Mouse (Mus musculus): ENCODE results near the gene Rpsa. TPM values are rescaled to one million over a fixed set of nuclear protein-coding genes. Genes with fewer than 3 reads are reported as not detected.

Rpsa gene
- polyA plus RNA-seq, 1 experiment from 2014 or later: 727 TPM

DNA sequence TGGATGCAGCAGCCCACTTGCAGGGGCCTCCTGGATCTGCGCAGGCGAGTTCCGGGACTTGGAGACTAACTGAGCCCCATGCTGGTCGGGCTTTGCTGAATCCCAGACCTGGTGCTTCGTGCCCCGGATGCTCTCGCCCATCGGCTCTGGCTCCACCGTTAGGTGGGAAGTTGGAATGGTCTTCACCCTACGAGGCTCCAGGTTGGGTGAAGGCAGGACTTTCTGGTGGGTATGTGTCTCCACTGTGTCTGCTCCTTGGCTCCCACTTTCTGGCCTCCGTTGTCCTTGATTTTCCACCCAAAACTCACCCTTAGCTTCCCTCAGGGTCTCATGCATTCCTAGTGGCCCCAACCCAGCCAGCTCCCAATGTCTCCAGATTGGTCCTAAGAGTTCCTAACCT, 8.0 kb downstream of the Rpsa start:
- H3K4me3 ChIP-seq (ENCODE audit: low read depth, low read length): no peak overlapping the region
- H3K36me3 ChIP-seq (ENCODE audit: control insufficient read depth, insufficient read depth): peaks cover 20% of the 10 kb centered on the region
- no peak overlapping the region for H3K27ac ChIP-seq (ENCODE audit: low read length)
- H3K4me2 ChIP-seq (ENCODE audit: low read depth, low read length): no peak overlapping the region
- no peaks in the 10 kb centered on the region; the same call in 1 of the 2 replicates for H3K4me1 ChIP-seq (ENCODE audit: control insufficient read depth, low read depth, low read length)
- ATAC-seq (ENCODE audit: low read depth): no peak
- no peaks in the 10 kb centered on the region for H3K9me3 ChIP-seq (replicated peaks; ENCODE audit: control insufficient read depth, low read length)
- 90% methylated on average over 11 of the region's 11 CpGs for WGBS (ENCODE audit: insufficient replicate concordance)
- H3K27me3 ChIP-seq (ENCODE audit: control insufficient read depth, insufficient read depth, low read depth, low read length): no peaks in the 10 kb centered on the region
- no peak overlapping the region for H3K9ac ChIP-seq (ENCODE audit: low read depth, low read length)

GRCm38 (mm10) chr9:120140652-120141051, 13.2 kb downstream of the Rpsa start:
- peak; percentile 62; the same call in 1 of the 2 replicates for ATAC-seq (ENCODE audit: low read depth)
- H3K27me3 ChIP-seq (ENCODE audit: control insufficient read depth, insufficient read depth, low read depth, low read length): no peaks in the 10 kb centered on the region
- 10% methylated on average over 4 of the region's 4 CpGs for WGBS (ENCODE audit: insufficient replicate concordance)
- no peak overlapping the region for H3K4me3 ChIP-seq (ENCODE audit: low read depth, low read length)
- H3K4me2 ChIP-seq (ENCODE audit: low read depth, low read length): no peak overlapping the region
- no peaks in the 10 kb centered on the region for H3K36me3 ChIP-seq (ENCODE audit: control insufficient read depth, insufficient read depth)
- H3K4me1 ChIP-seq (ENCODE audit: control insufficient read depth, low read depth, low read length): no peaks in the 10 kb centered on the region
- H3K27ac ChIP-seq (ENCODE audit: low read length): no peak overlapping the region
- H3K9me3 ChIP-seq (replicated peaks; ENCODE audit: control insufficient read depth, low read length): no peaks in the 10 kb centered on the region
- no peak overlapping the region for H3K9ac ChIP-seq (ENCODE audit: low read depth, low read length)

DNA sequence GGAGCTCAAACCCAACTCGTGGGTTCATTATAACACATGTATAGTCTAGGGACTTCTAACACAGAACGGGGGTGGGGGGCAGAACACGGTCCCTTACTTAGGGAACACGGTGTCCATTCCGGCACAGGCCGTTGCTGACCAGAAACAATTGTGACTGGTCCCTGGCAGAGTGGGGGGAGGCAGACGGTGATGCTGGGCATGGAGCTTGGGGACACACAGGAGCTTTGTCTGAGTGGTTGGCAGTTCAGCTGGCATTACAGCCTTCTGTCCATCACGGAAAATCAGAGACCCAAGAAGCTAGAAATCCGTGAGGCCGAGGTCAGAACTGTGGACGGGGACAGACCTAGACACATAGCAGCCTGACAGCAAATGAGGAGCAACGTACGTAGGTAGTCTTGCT, 17.0 kb downstream of the Rpsa start:
- H3K27ac ChIP-seq (ENCODE audit: low read length): no peak overlapping the region
- H3K4me1 ChIP-seq (ENCODE audit: control insufficient read depth, low read depth, low read length): no peaks in the 10 kb centered on the region
- H3K4me3 ChIP-seq (ENCODE audit: low read depth, low read length): no peak overlapping the region
- no peaks in the 10 kb centered on the region for H3K9me3 ChIP-seq (replicated peaks; ENCODE audit: control insufficient read depth, low read length)
- 67% methylated on average over 13 of the region's 13 CpGs for WGBS (ENCODE audit: insufficient replicate concordance)
- H3K4me2 ChIP-seq (ENCODE audit: low read depth, low read length): no peak overlapping the region
- H3K27me3 ChIP-seq (ENCODE audit: control insufficient read depth, insufficient read depth, low read depth, low read length): no peaks in the 10 kb centered on the region
- no peaks in the 10 kb centered on the region for H3K36me3 ChIP-seq (ENCODE audit: control insufficient read depth, insufficient read depth)
- no peak overlapping the region for H3K9ac ChIP-seq (ENCODE audit: low read depth, low read length)
- no peak for ATAC-seq (ENCODE audit: low read depth)

- H3K27me3 ChIP-seq (ENCODE audit: control insufficient read depth, insufficient read depth, low read depth, low read length): no peaks in the 10 kb centered on the region
- H3K4me1 ChIP-seq (ENCODE audit: control insufficient read depth, low read depth, low read length): no peaks in the 10 kb centered on the region
- H3K4me2 ChIP-seq (ENCODE audit: low read depth, low read length): no peak within 1 kb of the TSS
- ATAC-seq (ENCODE audit: low read depth): no peak
- WGBS (ENCODE audit: insufficient replicate concordance): 62% methylated on average over 11 of the region's 11 CpGs
- H3K9me3 ChIP-seq (replicated peaks; ENCODE audit: control insufficient read depth, low read length): no peaks in the 10 kb centered on the region
- H3K27ac ChIP-seq (ENCODE audit: low read length): no peak within 1 kb of the TSS
- no peak within 1 kb of the TSS for H3K4me3 ChIP-seq (ENCODE audit: low read depth, low read length)
- H3K36me3 ChIP-seq (ENCODE audit: control insufficient read depth, insufficient read depth): no peaks in the 10 kb centered on the region
- no peak within 1 kb of the TSS for H3K9ac ChIP-seq (ENCODE audit: low read depth, low read length)
Observed at GRCm38 (mm10) chr9:120149222-120149828, 21.8 kb downstream of the Rpsa start, which contains the start of gene Mobp. Mobp (plus strand) TSS chr9:120149707.

DNA sequence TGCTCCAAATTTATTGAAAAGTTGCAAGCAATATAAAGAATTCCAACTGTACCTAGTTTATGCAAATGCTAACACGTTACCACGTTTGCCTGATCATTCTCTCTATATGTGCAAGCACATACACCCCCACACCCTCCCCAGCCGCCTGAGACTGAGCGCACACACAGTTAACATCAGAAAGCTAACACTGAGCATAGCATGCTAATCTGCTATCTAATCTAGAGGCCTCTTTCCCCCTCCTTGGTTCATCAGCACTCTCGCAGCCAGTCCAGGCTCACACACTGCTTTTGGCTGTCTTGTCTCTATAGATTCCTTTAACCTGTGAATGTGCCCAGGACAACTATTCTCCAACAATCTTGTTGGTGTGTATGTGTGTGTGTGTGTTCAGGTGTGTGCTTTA, 23.7 kb downstream of the Rpsa start:
- WGBS (ENCODE audit: insufficient replicate concordance): 39% methylated on average over 5 of the region's 5 CpGs
- H3K27me3 ChIP-seq (ENCODE audit: control insufficient read depth, insufficient read depth, low read depth, low read length): no peaks in the 10 kb centered on the region

DNA sequence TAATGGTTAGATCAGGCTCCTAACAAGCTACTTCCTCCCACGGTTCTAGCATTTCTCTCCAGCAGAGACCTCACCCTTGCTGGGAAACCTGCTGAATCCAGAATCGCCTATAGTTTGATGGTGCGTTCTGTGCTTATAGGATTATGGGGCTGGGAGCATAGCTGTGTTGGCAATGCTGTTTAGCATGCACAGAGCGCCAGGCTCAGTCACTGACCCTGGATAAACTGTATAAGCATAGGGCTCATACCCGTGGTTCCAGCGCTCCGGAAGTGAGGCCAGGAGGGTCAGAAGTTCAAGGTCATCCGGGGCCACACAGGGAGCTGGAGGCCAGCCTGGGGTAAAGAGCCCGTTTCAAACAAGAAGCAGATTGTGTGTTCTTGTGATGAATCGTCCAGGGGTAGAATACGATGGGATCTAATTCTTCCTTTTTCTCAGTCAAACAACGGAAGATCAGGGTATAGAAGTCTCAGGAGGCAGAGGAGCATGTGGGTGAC, 24.5 kb downstream of the Rpsa start:
- Histone ChIP-seq H3K27me3 (ENCODE audit: control insufficient read depth, insufficient read depth, low read depth, low read length) (no peaks in the 10 kb centered on the region), H3K4me2 (ENCODE audit: low read depth, low read length) (no peak overlapping the region), H3K9me3 (replicated peaks; ENCODE audit: control insufficient read depth, low read length) (no peaks in the 10 kb centered on the region), H3K4me3 (ENCODE audit: low read depth, low read length) (no peak overlapping the region), H3K9ac (ENCODE audit: low read depth, low read length) (no peak overlapping the region), H3K36me3 (ENCODE audit: control insufficient read depth, insufficient read depth) (no peaks in the 10 kb centered on the region), H3K4me1 (ENCODE audit: control insufficient read depth, low read depth, low read length) (no peaks in the 10 kb centered on the region), H3K27ac (ENCODE audit: low read length) (no peak overlapping the region)
- ATAC-seq (ENCODE audit: low read depth): no peak
- 60% methylated on average over 12 of the region's 12 CpGs for WGBS (ENCODE audit: insufficient replicate concordance)

More for the DNA sequence above, 23.7 kb downstream of the Rpsa start:
- Histone ChIP-seq H3K9ac (ENCODE audit: low read depth, low read length) (no peak overlapping the region), H3K9me3 (replicated peaks; ENCODE audit: control insufficient read depth, low read length) (no peaks in the 10 kb centered on the region), H3K36me3 (ENCODE audit: control insufficient read depth, insufficient read depth) (no peaks in the 10 kb centered on the region), H3K4me1 (ENCODE audit: control insufficient read depth, low read depth, low read length) (no peaks in the 10 kb centered on the region), H3K4me3 (ENCODE audit: low read depth, low read length) (no peak overlapping the region), H3K4me2 (ENCODE audit: low read depth, low read length) (no peak overlapping the region), H3K27ac (ENCODE audit: low read length) (no peak overlapping the region)
- ATAC-seq (ENCODE audit: low read depth): no peak

GRCm38 (mm10) chr9:120158047-120158446, 30.6 kb downstream of the Rpsa start:
- ATAC-seq (ENCODE audit: low read depth): peak; percentile 82
- H3K36me3 ChIP-seq (ENCODE audit: control insufficient read depth, insufficient read depth): no peaks in the 10 kb centered on the region
- 14% methylated on average over 4 of the region's 4 CpGs for WGBS (ENCODE audit: insufficient replicate concordance)
- H3K9ac ChIP-seq (ENCODE audit: low read depth, low read length): no peak overlapping the region
- H3K9me3 ChIP-seq (replicated peaks; ENCODE audit: control insufficient read depth, low read length): no peaks in the 10 kb centered on the region
- no peak overlapping the region for H3K27ac ChIP-seq (ENCODE audit: low read length)
- no peaks in the 10 kb centered on the region for H3K27me3 ChIP-seq (ENCODE audit: control insufficient read depth, insufficient read depth, low read depth, low read length)
- H3K4me3 ChIP-seq (ENCODE audit: low read depth, low read length): no peak overlapping the region
- H3K4me2 ChIP-seq (ENCODE audit: low read depth, low read length): no peak overlapping the region
- peaks cover 4% of the 10 kb centered on the region for H3K4me1 ChIP-seq (ENCODE audit: control insufficient read depth, low read depth, low read length)

GRCm38 (mm10) chr9:120163862-120164261, 36.4 kb downstream of the Rpsa start:
- H3K4me2 ChIP-seq (ENCODE audit: low read depth, low read length): no peak overlapping the region
- 72% methylated on average over 16 of the region's 16 CpGs for WGBS (ENCODE audit: insufficient replicate concordance)
- no peak overlapping the region for H3K9ac ChIP-seq (ENCODE audit: low read depth, low read length)
- ATAC-seq (ENCODE audit: low read depth): no peak
- no peak overlapping the region for H3K4me3 ChIP-seq (ENCODE audit: low read depth, low read length)
- H3K36me3 ChIP-seq (ENCODE audit: control insufficient read depth, insufficient read depth): no peaks in the 10 kb centered on the region
- no peaks in the 10 kb centered on the region; the same call in 1 of the 2 replicates for H3K27me3 ChIP-seq (ENCODE audit: control insufficient read depth, insufficient read depth, low read depth, low read length)
- no peaks in the 10 kb centered on the region for H3K9me3 ChIP-seq (replicated peaks; ENCODE audit: control insufficient read depth, low read length)
- no peak overlapping the region for H3K27ac ChIP-seq (ENCODE audit: low read length)
- H3K4me1 ChIP-seq (ENCODE audit: control insufficient read depth, low read depth, low read length): no peaks in the 10 kb centered on the region

- Histone ChIP-seq H3K27me3 (ENCODE audit: control insufficient read depth, insufficient read depth, low read depth, low read length) (no peaks in the 10 kb centered on the region; the same call in 1 of the 2 replicates), H3K36me3 (ENCODE audit: control insufficient read depth, insufficient read depth) (no peaks in the 10 kb centered on the region), H3K9ac (ENCODE audit: low read depth, low read length) (no peak overlapping the region), H3K4me3 (ENCODE audit: low read depth, low read length) (no peak overlapping the region), H3K27ac (ENCODE audit: low read length) (no peak overlapping the region), H3K9me3 (replicated peaks; ENCODE audit: control insufficient read depth, low read length) (0 out of 2 replicates have a peak, but pooled peaks cover 2% of the 10 kb centered on the region), H3K4me1 (ENCODE audit: control insufficient read depth, low read depth, low read length) (no peaks in the 10 kb centered on the region), H3K4me2 (ENCODE audit: low read depth, low read length) (no peak overlapping the region)
- no peak for ATAC-seq (ENCODE audit: low read depth)
- 50% methylated on average over 11 of the region's 11 CpGs for WGBS (ENCODE audit: insufficient replicate concordance)
Observed at GRCm38 (mm10) chr9:120167826-120168225, 40.3 kb downstream of the Rpsa start.
